Mouse (Mus musculus): ENCODE results near the gene Rrm2.
"Not testable (repeated sequence)": the region's sequence is repeated elsewhere in the genome, so short reads cannot be mapped to it uniquely, and the experiment has no call there.

Gene Rrm2

GRCm38 (mm10) chr12:24706764-24707479 is 1.1 kb upstream of the Rrm2 start:
- no peak for DNase-seq

GRCm38 (mm10) chr12:24707480-24707802 is 600 bp upstream of the Rrm2 start:
- DNase-seq, result no peak

GRCm38 (mm10) chr12:24708824-24709218 is 780 bp downstream of the Rrm2 start:
- no peak for DNase-seq

- DNase-seq, result no peak
Observed at GRCm38 (mm10) chr12:24709409-24709808, 1.4 kb downstream of the Rrm2 start.

GRCm38 (mm10) chr12:24709831-24710508 is 1.9 kb downstream of the Rrm2 start:
- peak; percentile 44 for DNase-seq

GRCm38 (mm10) chr12:24710672-24711071 is 2.6 kb downstream of the Rrm2 start:
- DNase-seq, result no peak

- DNase-seq, result no peak
Observed at GRCm38 (mm10) chr12:24712396-24712795, 4.4 kb downstream of the Rrm2 start.

- no peak for DNase-seq
Observed at GRCm38 (mm10) chr12:24714579-24715255, 6.7 kb downstream of the Rrm2 start.

- no peak for DNase-seq
Observed at GRCm38 (mm10) chr12:24715268-24715896, 7.3 kb downstream of the Rrm2 start.

GRCm38 (mm10) chr12:24716721-24717301 is 8.8 kb downstream of the Rrm2 start:
- DNase-seq, result peak; percentile 28

GRCm38 (mm10) chr12:24723434-24723833 is 15.4 kb downstream of the Rrm2 start:
- DNase-seq, result no peak

GRCm38 (mm10) chr12:24723859-24724258 is 15.8 kb downstream of the Rrm2 start:
- DNase-seq, result no peak

- no peak for DNase-seq
Observed at GRCm38 (mm10) chr12:24724369-24724768, 16.3 kb downstream of the Rrm2 start.

GRCm38 (mm10) chr12:24734828-24735394 is 26.9 kb downstream of the Rrm2 start:
- DNase-seq, result peak; percentile 81

- no peak for DNase-seq
Observed at GRCm38 (mm10) chr12:24736956-24737355, 28.9 kb downstream of the Rrm2 start.

- DNase-seq, result no peak
Observed at GRCm38 (mm10) chr12:24739963-24740362, 31.9 kb downstream of the Rrm2 start.

- DNase-seq, result not testable (repeated sequence)
Observed at GRCm38 (mm10) chr12:24741535-24741934, 33.5 kb downstream of the Rrm2 start.

GRCm38 (mm10) chr12:24744309-24744708 is 36.3 kb downstream of the Rrm2 start:
- DNase-seq, result no peak

GRCm38 (mm10) chr12:24746579-24747296 is 38.7 kb downstream of the Rrm2 start:
- no peak for DNase-seq

- DNase-seq, result no peak
Observed at GRCm38 (mm10) chr12:24747297-24747696, 39.3 kb downstream of the Rrm2 start.

- no peak for DNase-seq
Observed at GRCm38 (mm10) chr12:24750521-24750920, 42.5 kb downstream of the Rrm2 start.

- no peak for DNase-seq
Observed at GRCm38 (mm10) chr12:24753680-24754079, 45.6 kb downstream of the Rrm2 start.

Measured in cerebellum, adult 8-10 months (tissue).